Mouse (Mus musculus) liver, adult 2 months (tissue): ENCODE data around the gene Adgre1.

Experiments
- CTCF ChIP-seq: fragments of 200-500 bp; IDR thresholded peaks from 2 replicates; pipeline ENCODE4 v1.5.1; 2011; ENCODE audit warnings: low read depth, low read length, control low read depth
- POLR2A ChIP-seq: fragments of 200-500 bp; IDR thresholded peaks from 2 replicates; pipeline ENCODE4 v1.6.1; 2011; ENCODE audit warnings: low read length, control low read depth; ENCODE audit not compliant: insufficient read depth; ENCODE audit errors: extremely low read depth

DNA sequence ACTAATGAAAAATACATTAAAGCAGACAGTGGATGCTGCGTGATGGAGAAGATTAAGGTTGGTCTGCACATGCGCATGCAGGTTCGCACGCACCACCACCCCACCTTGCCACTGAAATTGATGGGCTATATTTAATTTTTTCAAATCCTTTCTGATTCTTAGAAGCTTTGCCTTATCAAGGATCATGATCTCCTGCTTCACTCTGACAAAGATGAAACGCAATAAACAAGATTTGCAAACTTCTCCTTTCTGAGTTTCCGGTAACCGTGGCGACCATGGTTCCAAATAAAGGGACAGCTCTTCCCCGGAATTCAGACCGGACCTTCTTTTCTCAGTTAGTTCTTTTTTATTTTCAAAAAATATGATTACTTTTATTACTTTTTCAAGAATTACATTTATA is 20.5 kb upstream of the Adgre1 start:
- TF ChIP-seq CTCF: no peak
- TF ChIP-seq POLR2A: no peak
